Mouse (Mus musculus): Measurements from ENCODE around the gene Slc24a3. TPM values are rescaled to one million over a fixed set of nuclear protein-coding genes. Genes with fewer than 3 reads are reported as not detected.

Slc24a3 gene
- polyA plus RNA-seq, 1 experiment: 20.5 TPM

GRCm38 (mm10) chr2:145557361-145557931, 389.9 kb downstream of the Slc24a3 start:
- peak; percentile 49; the same call in 1 of the 2 replicates for TF ChIP-seq CTCF (IDR thresholded peaks at IDR 0.05; ENCODE audit: borderline replicate concordance, extremely low read depth, insufficient read depth, insufficient read length)
- TF ChIP-seq POLR2A (IDR thresholded peaks at IDR 0.05; ENCODE audit: borderline replicate concordance, extremely low read depth, insufficient read depth, insufficient read length, poor library complexity, severe bottlenecking): no peak
- peak; percentile 37 for DNase-seq (ENCODE audit: low read depth)

GRCm38 (mm10) chr2:145562493-145562892, 394.9 kb downstream of the Slc24a3 start:
- no peak for TF ChIP-seq CTCF (IDR thresholded peaks at IDR 0.05; ENCODE audit: borderline replicate concordance, extremely low read depth, insufficient read depth, insufficient read length)
- TF ChIP-seq POLR2A (IDR thresholded peaks at IDR 0.05; ENCODE audit: borderline replicate concordance, extremely low read depth, insufficient read depth, insufficient read length, poor library complexity, severe bottlenecking): no peak
- no peak for DNase-seq (ENCODE audit: low read depth)

GRCm38 (mm10) chr2:145564596-145564995, 397.0 kb downstream of the Slc24a3 start:
- no peak for DNase-seq (ENCODE audit: low read depth)
- TF ChIP-seq POLR2A (IDR thresholded peaks at IDR 0.05; ENCODE audit: borderline replicate concordance, extremely low read depth, insufficient read depth, insufficient read length, poor library complexity, severe bottlenecking) (no peak), CTCF (IDR thresholded peaks at IDR 0.05; ENCODE audit: borderline replicate concordance, extremely low read depth, insufficient read depth, insufficient read length) (no peak)

- DNase-seq (ENCODE audit: low read depth): no peak
- TF ChIP-seq CTCF (IDR thresholded peaks at IDR 0.05; ENCODE audit: borderline replicate concordance, extremely low read depth, insufficient read depth, insufficient read length): no peak
- TF ChIP-seq POLR2A (IDR thresholded peaks at IDR 0.05; ENCODE audit: borderline replicate concordance, extremely low read depth, insufficient read depth, insufficient read length, poor library complexity, severe bottlenecking): no peak
Observed at GRCm38 (mm10) chr2:145566904-145567303, 399.4 kb downstream of the Slc24a3 start.

GRCm38 (mm10) chr2:145571943-145572342, 404.4 kb downstream of the Slc24a3 start:
- no peak for DNase-seq (ENCODE audit: low read depth)

GRCm38 (mm10) chr2:145574148-145574547, 406.6 kb downstream of the Slc24a3 start:
- TF ChIP-seq POLR2A (IDR thresholded peaks at IDR 0.05; ENCODE audit: borderline replicate concordance, extremely low read depth, insufficient read depth, insufficient read length, poor library complexity, severe bottlenecking) (no peak), CTCF (IDR thresholded peaks at IDR 0.05; ENCODE audit: borderline replicate concordance, extremely low read depth, insufficient read depth, insufficient read length) (no peak)
- DNase-seq (ENCODE audit: low read depth): no peak

More at GRCm38 (mm10) chr2:145571943-145572342, 404.4 kb downstream of the Slc24a3 start:
- TF ChIP-seq POLR2A (IDR thresholded peaks at IDR 0.05; ENCODE audit: borderline replicate concordance, extremely low read depth, insufficient read depth, insufficient read length, poor library complexity, severe bottlenecking) (no peak), CTCF (IDR thresholded peaks at IDR 0.05; ENCODE audit: borderline replicate concordance, extremely low read depth, insufficient read depth, insufficient read length) (no peak)

GRCm38 (mm10) chr2:145583103-145583502, 415.5 kb downstream of the Slc24a3 start:
- DNase-seq (ENCODE audit: low read depth): no peak
- TF ChIP-seq POLR2A (IDR thresholded peaks at IDR 0.05; ENCODE audit: borderline replicate concordance, extremely low read depth, insufficient read depth, insufficient read length, poor library complexity, severe bottlenecking): no peak
- TF ChIP-seq CTCF (IDR thresholded peaks at IDR 0.05; ENCODE audit: borderline replicate concordance, extremely low read depth, insufficient read depth, insufficient read length): no peak

- no peak for TF ChIP-seq POLR2A (IDR thresholded peaks at IDR 0.05; ENCODE audit: borderline replicate concordance, extremely low read depth, insufficient read depth, insufficient read length, poor library complexity, severe bottlenecking)
- TF ChIP-seq CTCF (IDR thresholded peaks at IDR 0.05; ENCODE audit: borderline replicate concordance, extremely low read depth, insufficient read depth, insufficient read length): no peak
- DNase-seq (ENCODE audit: low read depth): no peak
Observed at GRCm38 (mm10) chr2:145585437-145585836, 417.9 kb downstream of the Slc24a3 start.

- no peak for TF ChIP-seq POLR2A (IDR thresholded peaks at IDR 0.05; ENCODE audit: borderline replicate concordance, extremely low read depth, insufficient read depth, insufficient read length, poor library complexity, severe bottlenecking)
- peak; percentile 84 for TF ChIP-seq CTCF (IDR thresholded peaks at IDR 0.05; ENCODE audit: borderline replicate concordance, extremely low read depth, insufficient read depth, insufficient read length)
- DNase-seq (ENCODE audit: low read depth): peak; percentile 85
Observed at GRCm38 (mm10) chr2:145588009-145588737, 420.6 kb downstream of the Slc24a3 start.

- no peak for TF ChIP-seq CTCF (IDR thresholded peaks at IDR 0.05; ENCODE audit: borderline replicate concordance, extremely low read depth, insufficient read depth, insufficient read length)
- no peak for TF ChIP-seq POLR2A (IDR thresholded peaks at IDR 0.05; ENCODE audit: borderline replicate concordance, extremely low read depth, insufficient read depth, insufficient read length, poor library complexity, severe bottlenecking)
- DNase-seq (ENCODE audit: low read depth): no peak
Observed at GRCm38 (mm10) chr2:145591881-145592280, 424.3 kb downstream of the Slc24a3 start.

- no peak for TF ChIP-seq POLR2A (IDR thresholded peaks at IDR 0.05; ENCODE audit: borderline replicate concordance, extremely low read depth, insufficient read depth, insufficient read length, poor library complexity, severe bottlenecking)
- TF ChIP-seq CTCF (IDR thresholded peaks at IDR 0.05; ENCODE audit: borderline replicate concordance, extremely low read depth, insufficient read depth, insufficient read length): no peak
- DNase-seq (ENCODE audit: low read depth): no peak
Observed at GRCm38 (mm10) chr2:145593649-145594347, 426.2 kb downstream of the Slc24a3 start.

All from brain, embryonic 14.5 days (tissue).